ENCODE assay signal across 10 mouse cellular contexts in genomic region chr5:88645405-88645804, GRCm38 (mm10).
"Had no signal": no experiment of that assay in that cellular context is flagged by ENCODE, and none has a peak within 500 bp of the region (broad histone marks: within the 10 kb centered on the region; RNA-seq: fewer than 3 reads in every experiment).

No protein-coding gene starts in this region.

- H3K9ac ChIP-seq: limb, embryonic 13.5 days; liver, embryonic 12.5 days; lung, embryonic 14.5 days; midbrain, embryonic 13.5 days had no signal

- H3K27ac ChIP-seq: limb, embryonic 13.5 days; liver, embryonic 12.5 days; midbrain, embryonic 13.5 days had no signal

- DNase-seq: left cerebral cortex, postnatal 4 days; lung, embryonic 14.5 days; lung, postnatal 14 days; right cerebral cortex, adult 18-20 months; right cerebral cortex, postnatal 25 days; thymus, postnatal 36 days had no signal

- H3K4me2 ChIP-seq: limb, embryonic 13.5 days; liver, embryonic 12.5 days; lung, embryonic 14.5 days; midbrain, embryonic 13.5 days had no signal

- H3K9me3 ChIP-seq: limb, embryonic 13.5 days; liver, embryonic 12.5 days; midbrain, embryonic 13.5 days had no signal

- H3K4me1 ChIP-seq: limb, embryonic 13.5 days; midbrain, embryonic 13.5 days had no signal

- H3K4me3 ChIP-seq: limb, embryonic 13.5 days; liver, embryonic 12.5 days; midbrain, embryonic 13.5 days had no signal

- ATAC-seq: intestine, embryonic 16.5 days; liver, embryonic 12.5 days; midbrain, embryonic 13.5 days had no signal

- H3K27me3 ChIP-seq: limb, embryonic 13.5 days; liver, embryonic 12.5 days; midbrain, embryonic 13.5 days had no signal
